Mouse (Mus musculus) kidney, embryonic 15.5 days (tissue): Measurements from ENCODE around the gene Dnaaf5. TPM values are rescaled to one million over a fixed set of nuclear protein-coding genes. Genes with fewer than 3 reads are reported as not detected.

Source experiments
- ATAC-seq: fragments of 200-750 bp; cut with Nextera tagmentation; replicated peaks from 2 replicates; pipeline ENCODE4 v1.8.0; 2017; ENCODE audit warnings: moderate TSS enrichment; ENCODE audit not compliant: low FRiP score
- H3K27ac ChIP-seq: fragments of 300-500 bp; sonication (generic); 2 replicates; pipeline ENCODE4 v1.5.1; 2015; ENCODE audit warnings: mild to moderate bottlenecking, inconsistent platforms
- H3K27me3 ChIP-seq: fragments of 300-500 bp; sonication (generic); 2 replicates; pipeline ENCODE4 v1.6.1; 2015; ENCODE audit warnings: inconsistent platforms
- H3K36me3 ChIP-seq: fragments of 300-500 bp; sonication (generic); 2 replicates; pipeline ENCODE4 v1.6.1; 2015; ENCODE audit warnings: inconsistent platforms
- H3K4me1 ChIP-seq: fragments of 300-500 bp; sonication (generic); 2 replicates; pipeline ENCODE4 v1.6.1; 2015; ENCODE audit warnings: inconsistent platforms
- H3K4me2 ChIP-seq: fragments of 300-500 bp; sonication (generic); 2 replicates; pipeline ENCODE4 v1.6.1; 2015; ENCODE audit warnings: moderate library complexity, mild to moderate bottlenecking, inconsistent platforms
- H3K4me3 ChIP-seq: fragments of 300-500 bp; sonication (generic); replicated peaks from 2 replicates; pipeline ENCODE4 v1.5.1; 2015; ENCODE audit warnings: mild to moderate bottlenecking, inconsistent platforms
- H3K9ac ChIP-seq: fragments of 300-500 bp; sonication (generic); 2 replicates; pipeline ENCODE4 v1.6.1; 2015; ENCODE audit warnings: mild to moderate bottlenecking, inconsistent platforms
- H3K9me3 ChIP-seq: fragments of 300-500 bp; sonication (generic); replicated peaks from 2 replicates; pipeline ENCODE4 v1.6.1; 2016; ENCODE audit warnings: inconsistent platforms
- WGBS: fragments of 180-500 bp; shearing (Covaris S2); methylation state at CpG from one replicate; pipeline ENCODE4 v1.1.7; 2015; ENCODE audit warnings: mixed read lengths; 5-methylcytosine and 5-hydroxymethylcytosine counted together
- polyA plus RNA-seq: library from polyadenylated mRNA; unstranded; fragments of >200 nt; fragmentation: Nextera tagmentation; extraction: Ambion mirVana; gene quantifications from 2 replicates; pipeline ENCODE4 v1.2.1, GENCODE M21; 2015

Gene Dnaaf5
- polyA plus RNA-seq, 1 experiment from 2014 or later: 10.4 TPM

- WGBS: 51% methylated on average over 11 of the region's 11 CpGs
- Histone ChIP-seq H3K36me3 (no peaks in the 10 kb centered on the region; the same call in 1 of the 2 replicates), H3K9ac (0 out of 2 replicates have a peak overlapping the region, but pooled peaks have one; percentile 80), H3K9me3 (no peaks in the 10 kb centered on the region), H3K4me3 (peak overlapping the region; percentile 89), H3K27ac (no peak overlapping the region), H3K27me3 (no peaks in the 10 kb centered on the region), H3K4me2 (peak overlapping the region; percentile 95), H3K4me1 (peaks cover 24% of the 10 kb centered on the region)
- no peak for ATAC-seq
Measured at GRCm38 (mm10) chr5:139202127-139202526, 52.1 kb downstream of the Dnaaf5 start.

- ATAC-seq: no peak
- peaks cover 24% of the 10 kb centered on the region for H3K4me1 ChIP-seq
Measured at GRCm38 (mm10) chr5:139203312-139203711, 53.3 kb downstream of the Dnaaf5 start.

GRCm38 (mm10) chr5:139206081-139206480, 56.1 kb downstream of the Dnaaf5 start:
- Histone ChIP-seq H3K4me2 (no peak overlapping the region), H3K27ac (no peak overlapping the region), H3K27me3 (no peaks in the 10 kb centered on the region), H3K4me3 (no peak overlapping the region), H3K9me3 (no peaks in the 10 kb centered on the region), H3K36me3 (peaks cover 20% of the 10 kb centered on the region), H3K4me1 (peaks cover 15% of the 10 kb centered on the region), H3K9ac (no peak overlapping the region)
- ATAC-seq: no peak
- WGBS: 59% methylated on average over 4 of the region's 4 CpGs

More at GRCm38 (mm10) chr5:139203312-139203711, 53.3 kb downstream of the Dnaaf5 start:
- Histone ChIP-seq H3K27ac (no peak overlapping the region), H3K4me3 (no peak overlapping the region), H3K9ac (no peak overlapping the region), H3K36me3 (no peaks in the 10 kb centered on the region; the same call in 1 of the 2 replicates), H3K9me3 (no peaks in the 10 kb centered on the region), H3K27me3 (no peaks in the 10 kb centered on the region), H3K4me2 (no peak overlapping the region)
- 77% methylated on average over 5 of the region's 5 CpGs for WGBS

- H3K4me3 ChIP-seq: no peak overlapping the region
- H3K4me2 ChIP-seq: no peak overlapping the region
- H3K27ac ChIP-seq: no peak overlapping the region
- peaks cover 12% of the 10 kb centered on the region for H3K4me1 ChIP-seq
- WGBS: 66% methylated on average over 7 of the region's 7 CpGs
- no peaks in the 10 kb centered on the region for H3K27me3 ChIP-seq
- ATAC-seq: no peak
- H3K9ac ChIP-seq: no peak overlapping the region
- H3K36me3 ChIP-seq: peaks cover 21% of the 10 kb centered on the region
- H3K9me3 ChIP-seq: no peaks in the 10 kb centered on the region
Measured at GRCm38 (mm10) chr5:139206525-139206924, 56.5 kb downstream of the Dnaaf5 start.

GRCm38 (mm10) chr5:139208183-139208582, 58.2 kb downstream of the Dnaaf5 start:
- no peak overlapping the region for H3K27ac ChIP-seq
- H3K27me3 ChIP-seq: no peaks in the 10 kb centered on the region
- H3K4me2 ChIP-seq: no peak overlapping the region
- no peak overlapping the region for H3K4me3 ChIP-seq
- no peak for ATAC-seq
- H3K9ac ChIP-seq: no peak overlapping the region
- peaks cover 30% of the 10 kb centered on the region for H3K36me3 ChIP-seq
- no peaks in the 10 kb centered on the region for H3K9me3 ChIP-seq
- H3K4me1 ChIP-seq: 0 out of 2 replicates have a peak, but pooled peaks cover 3% of the 10 kb centered on the region

GRCm38 (mm10) chr5:139208871-139209684, 59.1 kb downstream of the Dnaaf5 start:
- ATAC-seq: no peak
- H3K4me2 ChIP-seq: no peak overlapping the region
- no peak overlapping the region for H3K27ac ChIP-seq
- H3K36me3 ChIP-seq: peaks cover 30% of the 10 kb centered on the region
- no peak overlapping the region for H3K4me3 ChIP-seq
- no peaks in the 10 kb centered on the region for H3K9me3 ChIP-seq
- 0 out of 2 replicates have a peak, but pooled peaks cover 3% of the 10 kb centered on the region for H3K4me1 ChIP-seq
- WGBS: 90% methylated on average over 10 of the region's 10 CpGs
- no peak overlapping the region for H3K9ac ChIP-seq
- no peaks in the 10 kb centered on the region for H3K27me3 ChIP-seq

- 89% methylated on average over 7 of the region's 7 CpGs for WGBS
- no peak overlapping the region for H3K4me2 ChIP-seq
- peaks cover 30% of the 10 kb centered on the region for H3K36me3 ChIP-seq
- H3K9ac ChIP-seq: no peak overlapping the region
- no peaks in the 10 kb centered on the region for H3K9me3 ChIP-seq
- H3K27me3 ChIP-seq: no peaks in the 10 kb centered on the region
- no peak overlapping the region for H3K4me3 ChIP-seq
- no peak overlapping the region for H3K27ac ChIP-seq
- no peak for ATAC-seq
- 0 out of 2 replicates have a peak, but pooled peaks cover 3% of the 10 kb centered on the region for H3K4me1 ChIP-seq
Measured at GRCm38 (mm10) chr5:139209685-139210026, 59.6 kb downstream of the Dnaaf5 start.

- Histone ChIP-seq H3K4me1 (no peaks in the 10 kb centered on the region), H3K9me3 (no peaks in the 10 kb centered on the region), H3K4me3 (no peak overlapping the region), H3K9ac (no peak overlapping the region), H3K27me3 (no peaks in the 10 kb centered on the region), H3K4me2 (no peak overlapping the region), H3K27ac (no peak overlapping the region), H3K36me3 (peaks cover 49% of the 10 kb centered on the region)
- WGBS: 92% methylated on average over 11 of the region's 11 CpGs
- no peak for ATAC-seq
Measured at GRCm38 (mm10) chr5:139211737-139212385, 61.8 kb downstream of the Dnaaf5 start.

GRCm38 (mm10) chr5:139214298-139214697, 64.3 kb downstream of the Dnaaf5 start:
- H3K4me1 ChIP-seq: no peaks in the 10 kb centered on the region
- ATAC-seq: no peak
- H3K4me3 ChIP-seq: no peak overlapping the region
- H3K9ac ChIP-seq: no peak overlapping the region
- H3K27me3 ChIP-seq: no peaks in the 10 kb centered on the region
- no peaks in the 10 kb centered on the region for H3K9me3 ChIP-seq
- H3K27ac ChIP-seq: no peak overlapping the region
- peaks cover 50% of the 10 kb centered on the region for H3K36me3 ChIP-seq
- no peak overlapping the region for H3K4me2 ChIP-seq

- WGBS: 94% methylated on average over 5 of the region's 5 CpGs
- H3K4me1 ChIP-seq: no peaks in the 10 kb centered on the region
- no peak overlapping the region for H3K27ac ChIP-seq
- H3K36me3 ChIP-seq: peaks cover 51% of the 10 kb centered on the region
- H3K9me3 ChIP-seq: no peaks in the 10 kb centered on the region
- H3K27me3 ChIP-seq: no peaks in the 10 kb centered on the region
- H3K9ac ChIP-seq: no peak overlapping the region
- ATAC-seq: no peak
- no peak overlapping the region for H3K4me3 ChIP-seq
- H3K4me2 ChIP-seq: no peak overlapping the region
Measured at GRCm38 (mm10) chr5:139215184-139215583, 65.2 kb downstream of the Dnaaf5 start.

- ATAC-seq: no peak
- H3K4me3 ChIP-seq: no peak overlapping the region
Measured at GRCm38 (mm10) chr5:139216121-139216520, 66.1 kb downstream of the Dnaaf5 start.

GRCm38 (mm10) chr5:139216774-139217173, 66.8 kb downstream of the Dnaaf5 start:
- no peak overlapping the region for H3K9ac ChIP-seq
- WGBS: 92% methylated on average over 3 of the region's 3 CpGs
- H3K4me1 ChIP-seq: no peaks in the 10 kb centered on the region
- H3K4me3 ChIP-seq: no peak overlapping the region
- no peak overlapping the region for H3K27ac ChIP-seq
- no peaks in the 10 kb centered on the region for H3K9me3 ChIP-seq
- H3K4me2 ChIP-seq: no peak overlapping the region
- H3K27me3 ChIP-seq: no peaks in the 10 kb centered on the region
- ATAC-seq: no peak
- peaks cover 55% of the 10 kb centered on the region for H3K36me3 ChIP-seq

More at GRCm38 (mm10) chr5:139216121-139216520, 66.1 kb downstream of the Dnaaf5 start:
- WGBS: 91% methylated on average over 2 of the region's 2 CpGs
- Histone ChIP-seq H3K36me3 (peaks cover 48% of the 10 kb centered on the region), H3K9ac (no peak overlapping the region), H3K27me3 (no peaks in the 10 kb centered on the region), H3K27ac (no peak overlapping the region), H3K4me2 (no peak overlapping the region), H3K9me3 (no peaks in the 10 kb centered on the region), H3K4me1 (no peaks in the 10 kb centered on the region)
